Mouse (Mus musculus) frontal cortex, adult 2 months (tissue): ENCODE results near the gene Aamp. TPM values are rescaled to one million over a fixed set of nuclear protein-coding genes. Genes with fewer than 3 reads are reported as not detected.

ENCODE experiments used
- DNase-seq, 2 experiments: peaks; one replicate each; pipeline ENCODE4 v3.0.0; 2022; ENCODE audit warnings: low spot score in 1 of 2; ENCODE audit errors: extremely low spot score in 1 of 2
- polyA plus RNA-seq: library from polyadenylated mRNA; depleted of rRNA; stranded (reverse); fragments of >200 nt; gene quantifications from 2 replicates; pipeline ENCODE4 v1.2.3, GENCODE M21; 2012

Gene Aamp
- polyA plus RNA-seq, 1 experiment = 182 TPM

- DNase-seq = peak in 1 of 2 experiments; percentile 55
Observed at GRCm38 (mm10) chr1:74283686-74284463, 663 bp downstream of the Aamp start.

GRCm38 (mm10) chr1:74282896-74283625 lies 1.5 kb downstream of the Aamp start:
- no peak for DNase-seq

GRCm38 (mm10) chr1:74281886-74282285 lies 2.7 kb downstream of the Aamp start:
- no peak for DNase-seq

GRCm38 (mm10) chr1:74281372-74281771 lies 3.2 kb downstream of the Aamp start:
- no peak for DNase-seq

GRCm38 (mm10) chr1:74280591-74281325 lies 3.8 kb downstream of the Aamp start:
- no peak for DNase-seq

- DNase-seq = no peak
Observed at GRCm38 (mm10) chr1:74278988-74279387, 5.5 kb downstream of the Aamp start.

GRCm38 (mm10) chr1:74278538-74278937 lies 6.0 kb downstream of the Aamp start, which contains the start of gene Gpbar1:
Gene Gpbar1, plus strand, starts transcription at chr1:74278550.
- no peak for DNase-seq

- DNase-seq = no peak
Observed at GRCm38 (mm10) chr1:74277883-74278537, 6.5 kb downstream of the Aamp start.

- no peak for DNase-seq
Observed at GRCm38 (mm10) chr1:74277041-74277440, 7.5 kb downstream of the Aamp start.

- no peak for DNase-seq
Observed at GRCm38 (mm10) chr1:74275015-74275414, 9.5 kb downstream of the Aamp start.

GRCm38 (mm10) chr1:74271659-74272058 lies 12.9 kb downstream of the Aamp start:
- no peak for DNase-seq

GRCm38 (mm10) chr1:74268750-74269149 lies 15.8 kb downstream of the Aamp start:
- no peak for DNase-seq

- DNase-seq = no peak
Observed at GRCm38 (mm10) chr1:74262510-74262909, 22.0 kb downstream of the Aamp start.

GRCm38 (mm10) chr1:74256782-74257181 lies 27.8 kb downstream of the Aamp start:
- DNase-seq = no peak

GRCm38 (mm10) chr1:74255704-74256345 lies 28.7 kb downstream of the Aamp start:
- no peak for DNase-seq

- DNase-seq = no peak
Observed at GRCm38 (mm10) chr1:74250096-74250495, 34.4 kb downstream of the Aamp start.

- no peak for DNase-seq
Observed at GRCm38 (mm10) chr1:74249331-74249980, 35.1 kb downstream of the Aamp start.

GRCm38 (mm10) chr1:74248799-74249198 lies 35.7 kb downstream of the Aamp start:
- peak in 1 of 2 experiments; percentile 32 for DNase-seq

- DNase-seq = no peak
Observed at GRCm38 (mm10) chr1:74245525-74245924, 39.0 kb downstream of the Aamp start.

- DNase-seq = no peak
Observed at GRCm38 (mm10) chr1:74240832-74241231, 43.7 kb downstream of the Aamp start.
